Mouse (Mus musculus): Measurements from ENCODE around the gene Rhoq. TPM values are rescaled to one million over a fixed set of nuclear protein-coding genes. Genes with fewer than 3 reads are reported as not detected.

Gene Rhoq
- polyA plus RNA-seq, 1 experiment from 2014 or later: 9.6 TPM

DNA sequence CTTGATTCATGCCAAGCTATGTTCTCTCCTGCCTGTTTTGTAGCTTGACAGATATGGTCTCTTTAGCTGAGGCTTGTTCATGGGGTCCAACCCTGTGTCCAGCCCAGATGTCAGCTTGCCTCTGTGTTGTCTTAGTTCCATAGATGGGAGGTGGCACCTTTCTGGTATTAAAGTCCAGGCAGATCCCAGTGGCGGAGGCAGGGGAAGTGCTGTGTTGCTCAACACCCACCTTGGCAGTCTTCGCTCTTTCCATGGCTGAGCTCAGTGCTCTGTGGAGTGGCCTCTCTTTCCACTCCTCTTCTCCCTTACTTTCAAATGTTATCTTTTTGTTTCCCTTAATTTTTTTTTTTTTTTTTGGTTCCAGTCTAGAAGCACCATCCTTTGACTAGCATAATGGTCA is 10.2 kb downstream of the Rhoq start:
- H3K9me3 ChIP-seq (ENCODE audit: control insufficient read depth, low read length): no peaks in the 10 kb centered on the region
- H3K9ac ChIP-seq (replicated peaks; ENCODE audit: low read length): no peak overlapping the region
- H3K36me3 ChIP-seq (ENCODE audit: control insufficient read depth, insufficient read depth, low read length): 0 out of 2 replicates have a peak, but pooled peaks cover 2% of the 10 kb centered on the region
- ATAC-seq (ENCODE audit: low FRiP score, low TSS enrichment) (no peak), DNase-seq (no peak)
- H3K27ac ChIP-seq (replicated peaks; ENCODE audit: low read depth, low read length): no peak overlapping the region
- H3K27me3 ChIP-seq (ENCODE audit: control insufficient read depth, insufficient read depth, low read length): no peaks in the 10 kb centered on the region
- H3K4me2 ChIP-seq (ENCODE audit: low read length): no peak overlapping the region
- no peaks in the 10 kb centered on the region for H3K4me1 ChIP-seq (ENCODE audit: control insufficient read depth, insufficient read depth, low read length)
- no peak overlapping the region for H3K4me3 ChIP-seq (replicated peaks; ENCODE audit: low read depth, low read length)
- WGBS: 100% methylated on average over 2 of the region's 2 CpGs

- H3K4me3 ChIP-seq (replicated peaks; ENCODE audit: low read depth, low read length): no peak overlapping the region
- ATAC-seq (ENCODE audit: low FRiP score, low TSS enrichment) (no peak), DNase-seq (no peak)
- no peak overlapping the region for H3K9ac ChIP-seq (replicated peaks; ENCODE audit: low read length)
- 85% methylated on average over 10 of the region's 10 CpGs for WGBS
- H3K9me3 ChIP-seq (ENCODE audit: control insufficient read depth, low read length): no peaks in the 10 kb centered on the region
- peaks cover 5% of the 10 kb centered on the region; the same call in 1 of the 2 replicates for H3K36me3 ChIP-seq (ENCODE audit: control insufficient read depth, insufficient read depth, low read length)
- no peaks in the 10 kb centered on the region for H3K27me3 ChIP-seq (ENCODE audit: control insufficient read depth, insufficient read depth, low read length)
- H3K27ac ChIP-seq (replicated peaks; ENCODE audit: low read depth, low read length): no peak overlapping the region
- no peak overlapping the region for H3K4me2 ChIP-seq (ENCODE audit: low read length)
- no peaks in the 10 kb centered on the region for H3K4me1 ChIP-seq (ENCODE audit: control insufficient read depth, insufficient read depth, low read length)
Measured at GRCm38 (mm10) chr17:86976387-86976786, 13.5 kb downstream of the Rhoq start.

GRCm38 (mm10) chr17:86978496-86978895 is 15.6 kb downstream of the Rhoq start:
- Histone ChIP-seq H3K4me3 (replicated peaks; ENCODE audit: low read depth, low read length) (no peak overlapping the region), H3K4me2 (ENCODE audit: low read length) (no peak overlapping the region), H3K4me1 (ENCODE audit: control insufficient read depth, insufficient read depth, low read length) (no peaks in the 10 kb centered on the region), H3K9me3 (ENCODE audit: control insufficient read depth, low read length) (no peaks in the 10 kb centered on the region), H3K27ac (replicated peaks; ENCODE audit: low read depth, low read length) (no peak overlapping the region), H3K36me3 (ENCODE audit: control insufficient read depth, insufficient read depth, low read length) (peaks cover 5% of the 10 kb centered on the region; the same call in 1 of the 2 replicates), H3K9ac (replicated peaks; ENCODE audit: low read length) (no peak overlapping the region), H3K27me3 (ENCODE audit: control insufficient read depth, insufficient read depth, low read length) (no peaks in the 10 kb centered on the region)
- ATAC-seq (ENCODE audit: low FRiP score, low TSS enrichment) (no peak), DNase-seq (no peak)
- WGBS: 90% methylated on average over 6 of the region's 6 CpGs

- H3K27ac ChIP-seq (replicated peaks; ENCODE audit: low read depth, low read length): no peak overlapping the region
- H3K36me3 ChIP-seq (ENCODE audit: control insufficient read depth, insufficient read depth, low read length): peaks cover 3% of the 10 kb centered on the region; the same call in 1 of the 2 replicates
- 97% methylated on average over 1 of the region's 1 CpGs for WGBS
- no peak overlapping the region for H3K4me2 ChIP-seq (ENCODE audit: low read length)
- DNase-seq (no peak), ATAC-seq (ENCODE audit: low FRiP score, low TSS enrichment) (no peak)
- peaks cover 3% of the 10 kb centered on the region; the same call in 1 of the 2 replicates for H3K4me1 ChIP-seq (ENCODE audit: control insufficient read depth, insufficient read depth, low read length)
- H3K9me3 ChIP-seq (ENCODE audit: control insufficient read depth, low read length): no peaks in the 10 kb centered on the region
- no peak overlapping the region for H3K9ac ChIP-seq (replicated peaks; ENCODE audit: low read length)
- no peak overlapping the region for H3K4me3 ChIP-seq (replicated peaks; ENCODE audit: low read depth, low read length)
- no peaks in the 10 kb centered on the region for H3K27me3 ChIP-seq (ENCODE audit: control insufficient read depth, insufficient read depth, low read length)
Measured at GRCm38 (mm10) chr17:86981205-86981604, 18.3 kb downstream of the Rhoq start.

DNA sequence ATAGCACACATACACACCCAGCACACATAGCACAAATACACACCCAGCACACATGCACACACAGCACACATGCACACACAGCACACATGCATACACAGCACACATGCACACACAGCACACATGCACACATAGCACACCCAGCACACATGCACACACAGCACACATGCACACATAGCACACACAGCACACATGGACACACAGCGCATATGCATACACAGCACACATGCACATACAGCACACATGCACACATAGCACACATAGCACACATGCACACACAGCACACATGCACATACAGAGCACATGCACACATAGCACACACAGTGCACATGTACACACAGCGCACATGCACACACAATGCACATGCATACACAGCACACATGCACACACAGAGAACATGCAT is 18.8 kb downstream of the Rhoq start:
- no peak for ATAC-seq (ENCODE audit: low FRiP score, low TSS enrichment)
- Histone ChIP-seq H3K4me3 (replicated peaks; ENCODE audit: low read depth, low read length) (no peak overlapping the region), H3K4me2 (ENCODE audit: low read length) (no peak overlapping the region), H3K9me3 (ENCODE audit: control insufficient read depth, low read length) (no peaks in the 10 kb centered on the region), H3K9ac (replicated peaks; ENCODE audit: low read length) (no peak overlapping the region), H3K36me3 (ENCODE audit: control insufficient read depth, insufficient read depth, low read length) (peaks cover 3% of the 10 kb centered on the region; the same call in 1 of the 2 replicates), H3K4me1 (ENCODE audit: control insufficient read depth, insufficient read depth, low read length) (peaks cover 8% of the 10 kb centered on the region), H3K27me3 (ENCODE audit: control insufficient read depth, insufficient read depth, low read length) (no peaks in the 10 kb centered on the region), H3K27ac (replicated peaks; ENCODE audit: low read depth, low read length) (no peak overlapping the region)
- DNase-seq: no peak
- WGBS: 100% methylated on average over 2 of the region's 2 CpGs

DNA sequence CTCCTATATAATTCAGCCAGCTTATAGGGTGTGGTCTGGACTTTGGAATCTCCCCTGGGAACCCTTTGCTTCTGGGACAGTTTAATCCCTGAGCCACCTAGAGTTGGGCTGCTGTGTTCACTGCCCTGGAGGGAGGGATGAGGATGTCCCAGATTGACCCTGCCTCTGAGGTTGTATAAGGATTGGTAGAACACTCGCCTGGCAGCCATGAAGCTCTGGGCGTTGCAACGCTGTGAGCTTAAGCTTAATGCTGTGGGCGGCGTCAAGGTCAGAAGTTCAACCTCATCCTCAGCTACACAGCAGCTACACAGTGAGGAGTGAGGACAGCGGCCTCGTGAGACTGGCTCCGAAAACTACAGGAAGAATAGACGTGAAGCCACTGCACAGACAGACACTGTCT is 19.6 kb downstream of the Rhoq start:
- peaks cover 3% of the 10 kb centered on the region; the same call in 1 of the 2 replicates for H3K36me3 ChIP-seq (ENCODE audit: control insufficient read depth, insufficient read depth, low read length)
- no peaks in the 10 kb centered on the region for H3K9me3 ChIP-seq (ENCODE audit: control insufficient read depth, low read length)
- H3K4me1 ChIP-seq (ENCODE audit: control insufficient read depth, insufficient read depth, low read length): peaks cover 12% of the 10 kb centered on the region
- H3K27me3 ChIP-seq (ENCODE audit: control insufficient read depth, insufficient read depth, low read length): no peaks in the 10 kb centered on the region
- H3K9ac ChIP-seq (replicated peaks; ENCODE audit: low read length): no peak overlapping the region
- WGBS: 61% methylated on average over 9 of the region's 9 CpGs
- H3K27ac ChIP-seq (replicated peaks; ENCODE audit: low read depth, low read length): no peak overlapping the region
- H3K4me2 ChIP-seq (ENCODE audit: low read length): no peak overlapping the region
- DNase-seq: no peak
- no peak for ATAC-seq (ENCODE audit: low FRiP score, low TSS enrichment)
- no peak overlapping the region for H3K4me3 ChIP-seq (replicated peaks; ENCODE audit: low read depth, low read length)

GRCm38 (mm10) chr17:86986449-86987138 is 23.7 kb downstream of the Rhoq start:
- peak overlapping the region; percentile 60 for H3K27ac ChIP-seq (replicated peaks; ENCODE audit: low read depth, low read length)
- peak overlapping the region; percentile 11; the same call in 1 of the 2 replicates for H3K4me2 ChIP-seq (ENCODE audit: low read length)
- H3K4me1 ChIP-seq (ENCODE audit: control insufficient read depth, insufficient read depth, low read length): peaks cover 12% of the 10 kb centered on the region
- H3K4me3 ChIP-seq (replicated peaks; ENCODE audit: low read depth, low read length): no peak overlapping the region
- ATAC-seq (ENCODE audit: low FRiP score, low TSS enrichment): no peak
- no peaks in the 10 kb centered on the region for H3K27me3 ChIP-seq (ENCODE audit: control insufficient read depth, insufficient read depth, low read length)
- H3K9ac ChIP-seq (replicated peaks; ENCODE audit: low read length): no peak overlapping the region; the same call in 1 of the 2 replicates
- 25% methylated on average over 17 of the region's 17 CpGs for WGBS
- no peaks in the 10 kb centered on the region for H3K9me3 ChIP-seq (ENCODE audit: control insufficient read depth, low read length)
- DNase-seq: peak; percentile 59
- H3K36me3 ChIP-seq (ENCODE audit: control insufficient read depth, insufficient read depth, low read length): no peaks in the 10 kb centered on the region

DNA sequence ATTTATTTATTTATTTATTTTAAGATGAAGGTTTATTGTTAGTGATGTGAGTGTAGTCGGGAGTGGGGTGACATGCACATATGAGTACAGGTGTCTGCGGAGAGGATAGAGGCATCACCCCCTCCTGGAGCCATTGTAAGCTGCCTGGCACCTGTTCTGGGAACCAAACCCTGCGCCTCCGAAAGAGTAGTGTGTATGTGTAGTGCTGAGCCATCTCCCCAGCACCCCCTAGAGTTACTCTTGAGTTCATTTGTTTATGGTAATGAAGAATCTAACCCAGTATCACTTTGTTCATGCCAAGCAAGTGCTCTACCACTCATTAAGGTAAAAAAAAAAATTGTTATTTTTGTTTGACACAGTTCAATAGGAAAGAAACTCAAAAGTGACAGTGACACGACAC is 25.3 kb downstream of the Rhoq start:
- peak; percentile 31 for DNase-seq
- H3K27me3 ChIP-seq (ENCODE audit: control insufficient read depth, insufficient read depth, low read length): no peaks in the 10 kb centered on the region
- H3K27ac ChIP-seq (replicated peaks; ENCODE audit: low read depth, low read length): no peak overlapping the region
- peaks cover 12% of the 10 kb centered on the region for H3K4me1 ChIP-seq (ENCODE audit: control insufficient read depth, insufficient read depth, low read length)
- ATAC-seq (ENCODE audit: low FRiP score, low TSS enrichment): peak; percentile 54; the same call in 1 of the 2 replicates
- WGBS: 49% methylated on average over 5 of the region's 5 CpGs
- H3K36me3 ChIP-seq (ENCODE audit: control insufficient read depth, insufficient read depth, low read length): no peaks in the 10 kb centered on the region
- no peaks in the 10 kb centered on the region for H3K9me3 ChIP-seq (ENCODE audit: control insufficient read depth, low read length)
- no peak overlapping the region for H3K9ac ChIP-seq (replicated peaks; ENCODE audit: low read length)
- no peak overlapping the region for H3K4me3 ChIP-seq (replicated peaks; ENCODE audit: low read depth, low read length)
- H3K4me2 ChIP-seq (ENCODE audit: low read length): no peak overlapping the region

DNA sequence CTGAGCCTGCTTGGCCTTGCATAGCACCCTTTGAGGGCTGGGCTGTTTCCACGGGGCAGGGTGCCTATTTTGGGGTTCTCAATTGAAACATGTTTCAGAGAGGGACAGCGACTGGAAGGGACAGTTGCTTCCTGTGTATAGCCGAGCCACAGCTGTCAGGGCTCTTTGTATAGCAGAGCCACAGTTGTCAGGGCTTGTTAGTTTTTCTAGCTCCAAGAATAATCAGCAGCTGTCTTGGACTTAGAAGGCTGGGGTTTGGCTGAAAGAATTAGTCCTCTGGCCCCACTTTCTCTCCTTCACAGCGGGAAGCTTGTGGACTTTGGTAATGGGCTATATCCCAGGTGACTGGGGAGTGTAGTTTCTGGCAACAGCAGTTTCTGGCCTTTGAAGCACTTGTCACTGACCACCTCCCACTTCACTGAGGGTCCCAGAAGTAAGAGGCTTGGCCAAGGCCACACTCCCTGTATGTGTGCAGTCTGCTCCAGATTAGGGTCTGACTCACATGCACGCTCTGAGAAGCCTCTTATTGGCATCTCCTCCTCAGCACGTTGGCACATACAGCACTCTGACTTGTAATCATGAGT is 25.8 kb downstream of the Rhoq start:
- H3K9ac ChIP-seq (replicated peaks; ENCODE audit: low read length): no peak overlapping the region
- H3K9me3 ChIP-seq (ENCODE audit: control insufficient read depth, low read length): no peaks in the 10 kb centered on the region
- no peaks in the 10 kb centered on the region for H3K36me3 ChIP-seq (ENCODE audit: control insufficient read depth, insufficient read depth, low read length)
- no peak overlapping the region for H3K4me2 ChIP-seq (ENCODE audit: low read length)
- 21% methylated on average over 6 of the region's 6 CpGs for WGBS
- peak; percentile 76 for ATAC-seq (ENCODE audit: low FRiP score, low TSS enrichment)
- DNase-seq: peak; percentile 51
- H3K4me3 ChIP-seq (replicated peaks; ENCODE audit: low read depth, low read length): no peak overlapping the region
- H3K4me1 ChIP-seq (ENCODE audit: control insufficient read depth, insufficient read depth, low read length): peaks cover 12% of the 10 kb centered on the region
- no peaks in the 10 kb centered on the region for H3K27me3 ChIP-seq (ENCODE audit: control insufficient read depth, insufficient read depth, low read length)
- H3K27ac ChIP-seq (replicated peaks; ENCODE audit: low read depth, low read length): no peak overlapping the region
